In genomic region chr10:40347461-40347954, GRCm38 (mm10) we compare ENCODE assay signal across 8 mouse cellular contexts. TPM values are rescaled to one million over a fixed set of nuclear protein-coding genes. Genes with fewer than 3 reads are reported as not detected.
DNase-seq lines count a peak whose midpoint lies in the region; ATAC-seq and TF ChIP-seq lines count a peak whose summit lies in the region.

No protein-coding gene starts in this region.

- H3K4me2 ChIP-seq in forebrain, postnatal 0 days (ENCODE audit: low read depth), result no peak overlapping the region; the same call in 1 of the 2 replicates
- peak overlapping the region; percentile 64; the same call in 1 of the 2 replicates for H3K4me2 ChIP-seq in midbrain, embryonic 15.5 days

- 0 out of 2 replicates have a peak, but pooled peaks cover 3% of the 10 kb centered on the region for H3K4me1 ChIP-seq in forebrain, postnatal 0 days (ENCODE audit: insufficient read depth)
- peaks cover 23% of the 10 kb centered on the region for H3K4me1 ChIP-seq in midbrain, embryonic 15.5 days

- ATAC-seq in forebrain, postnatal 0 days, result no peak
- no peak for ATAC-seq in midbrain, embryonic 15.5 days (replicated peaks)
- no peak for ATAC-seq in monocyte, adult 5-6 weeks (replicated peaks; ENCODE audit: insufficient number of reproducible peaks, low FRiP score, low TSS enrichment, poor library complexity, severe bottlenecking)

- H3K27ac ChIP-seq in forebrain, postnatal 0 days (ENCODE audit: low read depth, low read length), result peak overlapping the region; percentile 87; the same call in 1 of the 2 replicates
- H3K27ac ChIP-seq in midbrain, embryonic 15.5 days, result no peak overlapping the region

- H3K4me3 ChIP-seq in forebrain, postnatal 0 days (ENCODE audit: low read depth, low read length), result no peak overlapping the region
- no peak overlapping the region for H3K4me3 ChIP-seq in midbrain, embryonic 15.5 days

- peak; percentile 8; the same call in 1 of the 2 replicates for TF ChIP-seq CTCF in forebrain, postnatal 0 days (IDR thresholded peaks at IDR 0.05; ENCODE audit: low read depth)

- peak; percentile 16 for DNase-seq in layer of hippocampus, adult 9-11 months
- no peak for DNase-seq in layer of hippocampus, postnatal 25 days (ENCODE audit: extremely low spot score in 1 of 2, low spot score in 1 of 2)
- peak; percentile 69 for DNase-seq in MN1 (ENCODE audit: low spot score)
- no peak for DNase-seq in forebrain, postnatal 0 days
- no peak for DNase-seq in left cerebral cortex, postnatal 10 days (ENCODE audit: extremely low spot score in 1 of 2, low spot score in 2 of 2)
- no peak for DNase-seq in kidney, postnatal 4 days

- no peaks in the 10 kb centered on the region for H3K9me3 ChIP-seq in forebrain, postnatal 0 days (ENCODE audit: low read length)
- no peaks in the 10 kb centered on the region for H3K9me3 ChIP-seq in midbrain, embryonic 15.5 days

- H3K36me3 ChIP-seq in forebrain, postnatal 0 days (ENCODE audit: insufficient read depth), result no peaks in the 10 kb centered on the region
- H3K36me3 ChIP-seq in midbrain, embryonic 15.5 days (replicated peaks), result no peaks in the 10 kb centered on the region

- no peak overlapping the region for H3K9ac ChIP-seq in forebrain, postnatal 0 days
- H3K9ac ChIP-seq in midbrain, embryonic 15.5 days, result no peak overlapping the region

- WGBS in forebrain, postnatal 0 days, result 76% methylated on average over 9 of the region's 9 CpGs
- WGBS in midbrain, embryonic 15.5 days, result 76% methylated on average over 9 of the region's 9 CpGs

- intact Hi-C loops in left cerebral cortex, postnatal 10 days (cut with DNase I), result loop anchor here (5.0 kb wide), 1 partner anchor 45 kb away; the partner anchor contains the start of gene Amd1

- no peaks in the 10 kb centered on the region for H3K27me3 ChIP-seq in forebrain, postnatal 0 days (ENCODE audit: insufficient read depth, low read length)
- no peaks in the 10 kb centered on the region for H3K27me3 ChIP-seq in midbrain, embryonic 15.5 days (replicated peaks)

RNA-seq across cellular contexts. Expression of gene Cdk19, which starts 8.1 kb away (rescaled TPM):
- total RNA-seq in layer of hippocampus, postnatal 25 days (2021), result 10 to 100 TPM; 30.3 to 31.5 TPM
- total RNA-seq in forebrain, postnatal 0 days (2014; rRNA removed), result 33.7 and 37.5 TPM in 2 replicates
- polyA plus RNA-seq in forebrain, postnatal 0 days (2015; fragmentation: Nextera tagmentation; extraction: Ambion mirVana), result 11.0 and 11.5 TPM in 2 replicates
- 8.6 and 10.1 TPM in 2 replicates for polyA plus RNA-seq in midbrain, embryonic 15.5 days (2015; fragmentation: Nextera tagmentation; extraction: Ambion mirVana)
- total RNA-seq in left cerebral cortex, postnatal 10 days (2021), result 10 to 100 TPM; 44.0 to 46.7 TPM
- total RNA-seq in monocyte, adult 5-6 weeks (2017), result 33.4 to 38.2 TPM (median 36.1 TPM) in 3 replicates

RNA-seq across cellular contexts. Expression of gene Amd1, which starts 45.5 kb away (rescaled TPM):
- 10 to 100 TPM; 67.2 to 80.9 TPM for total RNA-seq in layer of hippocampus, postnatal 25 days (2021)
- 73.9 and 75.1 TPM in 2 replicates for total RNA-seq in forebrain, postnatal 0 days (2014; rRNA removed)
- polyA plus RNA-seq in forebrain, postnatal 0 days (2015; fragmentation: Nextera tagmentation; extraction: Ambion mirVana), result 35.0 and 38.0 TPM in 2 replicates
- polyA plus RNA-seq in midbrain, embryonic 15.5 days (2015; fragmentation: Nextera tagmentation; extraction: Ambion mirVana), result 37.1 and 42.1 TPM in 2 replicates
- 10 to 100 TPM; 47.5 to 50.0 TPM for total RNA-seq in left cerebral cortex, postnatal 10 days (2021)
- 78.0 to 100 TPM (median 91.1 TPM) in 3 replicates for total RNA-seq in monocyte, adult 5-6 weeks (2017)

Comparison
In these comparisons a context has a peak if more than half of its experiments do, and no peak if none do; other contexts are left out.
1. DNase-seq: peak in layer of hippocampus, adult 9-11 months (single experiment) and MN1 (single experiment); none in layer of hippocampus, postnatal 25 days (0 of 2), forebrain, postnatal 0 days (single experiment), left cerebral cortex, postnatal 10 days (0 of 2) and kidney, postnatal 4 days (0 of 2).